8 mouse cellular contexts compared by ENCODE assay signal in the genomic region with DNA sequence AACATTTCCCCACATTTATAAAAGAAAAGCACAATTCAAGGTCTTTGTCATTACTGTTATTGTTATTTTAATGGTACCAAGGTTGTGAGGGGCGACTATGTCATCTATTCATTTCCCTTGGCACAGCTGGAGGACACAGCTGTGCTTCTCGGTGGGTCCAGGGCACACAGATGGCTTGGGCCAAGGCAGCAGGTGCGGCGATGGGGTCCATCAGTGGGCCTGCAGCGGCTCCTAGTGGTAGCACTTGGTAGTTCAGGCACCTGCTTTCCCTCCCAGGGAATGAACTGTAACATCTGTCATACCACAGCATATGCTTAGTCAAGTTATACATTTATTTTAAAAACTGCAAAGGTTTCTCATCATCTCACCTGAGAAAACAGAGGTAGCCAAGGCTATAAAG. TPM values are rescaled to one million over a fixed set of nuclear protein-coding genes. Genes with fewer than 3 reads are reported as not detected.
DNase-seq lines count a peak whose midpoint lies in the region; ATAC-seq and TF ChIP-seq lines count a peak whose summit lies in the region.

No protein-coding gene starts in this region.

- H3K27ac ChIP-seq in intestine, postnatal 0 days (ENCODE audit: low read depth, low read length) = no peak overlapping the region
- H3K27ac ChIP-seq in intestine, embryonic 15.5 days = no peak overlapping the region
- no peak overlapping the region for H3K27ac ChIP-seq in lung, postnatal 0 days (ENCODE audit: low read length)

- H3K4me3 ChIP-seq in intestine, postnatal 0 days (ENCODE audit: low read depth, low read length) = no peak overlapping the region
- no peak overlapping the region for H3K4me3 ChIP-seq in intestine, embryonic 15.5 days (replicated peaks)
- no peak overlapping the region for H3K4me3 ChIP-seq in lung, postnatal 0 days (ENCODE audit: low read depth, low read length)

- TF ChIP-seq EP300 in lung, postnatal 0 days (IDR thresholded peaks at IDR 0.05) = no peak

- H3K9ac ChIP-seq in intestine, postnatal 0 days (ENCODE audit: low read depth, low read length) = no peak overlapping the region
- no peak overlapping the region for H3K9ac ChIP-seq in intestine, embryonic 15.5 days
- H3K9ac ChIP-seq in lung, postnatal 0 days (replicated peaks; ENCODE audit: low read depth) = no peak overlapping the region

- peak; percentile 35 for DNase-seq in cerebellum, adult 8-10 months
- peak; percentile 41 to 77 for DNase-seq in layer of hippocampus, adult 18-20 months (ENCODE audit: low spot score in 2 of 2)
- DNase-seq in lung, postnatal 0 days (ENCODE audit: low spot score) = peak; percentile 45
- peak; percentile 77 for DNase-seq in retina, postnatal 1 day
- no peak for DNase-seq in c-Kit-positive CD71-positive TER-119-positive erythroid progenitor cells, embryonic 14.5 days (ENCODE audit: low spot score)

- 2% methylated on average over 5 of the region's 5 CpGs for WGBS in intestine, postnatal 0 days
- 0% methylated on average over 5 of the region's 5 CpGs for WGBS in intestine, embryonic 15.5 days
- WGBS in lung, postnatal 0 days = 0% methylated on average over 5 of the region's 5 CpGs

- H3K4me2 ChIP-seq in intestine, postnatal 0 days (replicated peaks; ENCODE audit: low read depth) = no peak overlapping the region
- H3K4me2 ChIP-seq in intestine, embryonic 15.5 days (replicated peaks) = no peak overlapping the region
- H3K4me2 ChIP-seq in lung, postnatal 0 days (replicated peaks; ENCODE audit: low read depth, low read length) = no peak overlapping the region

- ATAC-seq in intestine, postnatal 0 days = no peak
- no peak for ATAC-seq in intestine, embryonic 15.5 days
- ATAC-seq in frontal cortex, adult (ENCODE audit: low TSS enrichment) = peak; percentile 41; the same call in 1 of the 2 replicates
- peak; percentile 43 for ATAC-seq in lung, postnatal 0 days

- no peaks in the 10 kb centered on the region for H3K36me3 ChIP-seq in intestine, postnatal 0 days (ENCODE audit: control insufficient read depth, insufficient read depth)
- H3K36me3 ChIP-seq in intestine, embryonic 15.5 days = no peaks in the 10 kb centered on the region
- no peaks in the 10 kb centered on the region for H3K36me3 ChIP-seq in lung, postnatal 0 days (ENCODE audit: insufficient read depth, low read length)

- peak; percentile 90 for TF ChIP-seq CTCF in intestine, postnatal 0 days (IDR thresholded peaks at IDR 0.05; ENCODE audit: low read depth)
- peak; percentile 88 for TF ChIP-seq CTCF in lung, postnatal 0 days (IDR thresholded peaks at IDR 0.05)

- H3K4me1 ChIP-seq in intestine, postnatal 0 days (replicated peaks; ENCODE audit: control insufficient read depth, insufficient read depth, low read length) = no peaks in the 10 kb centered on the region
- 0 out of 2 replicates have a peak, but pooled peaks cover 4% of the 10 kb centered on the region for H3K4me1 ChIP-seq in intestine, embryonic 15.5 days (replicated peaks)
- no peaks in the 10 kb centered on the region for H3K4me1 ChIP-seq in lung, postnatal 0 days (ENCODE audit: insufficient read depth, low read depth, low read length)

- H3K27me3 ChIP-seq in intestine, postnatal 0 days (replicated peaks; ENCODE audit: control insufficient read depth, insufficient read depth, low read length) = 0 out of 2 replicates have a peak, but pooled peaks cover 7% of the 10 kb centered on the region
- peaks cover 36% of the 10 kb centered on the region for H3K27me3 ChIP-seq in intestine, embryonic 15.5 days (replicated peaks)
- H3K27me3 ChIP-seq in lung, postnatal 0 days (replicated peaks; ENCODE audit: insufficient read depth, low read length) = no peaks in the 10 kb centered on the region

- no peaks in the 10 kb centered on the region for H3K9me3 ChIP-seq in intestine, postnatal 0 days (ENCODE audit: control insufficient read depth)
- H3K9me3 ChIP-seq in intestine, embryonic 15.5 days = no peaks in the 10 kb centered on the region
- no peaks in the 10 kb centered on the region for H3K9me3 ChIP-seq in lung, postnatal 0 days (ENCODE audit: low read length)

RNA-seq across cellular contexts. Expression of a gene that starts 7.0 kb away (rescaled TPM):
- polyA plus RNA-seq in intestine, postnatal 0 days (2015; fragmentation: Nextera tagmentation; extraction: Ambion mirVana) = 0.03 TPM in 1 of 2 replicates, not detected in the other
- polyA plus RNA-seq in intestine, embryonic 15.5 days (2015; fragmentation: Nextera tagmentation; extraction: Ambion mirVana) = 0.03 and 0.10 TPM in 2 replicates
- 10 to 100 TPM; 20.0 to 20.1 TPM for total RNA-seq in layer of hippocampus, adult 18-20 months (2021)
- 1.6 and 1.7 TPM in 2 replicates for polyA plus RNA-seq in lung, postnatal 0 days (2015; fragmentation: Nextera tagmentation; extraction: Ambion mirVana)

Comparison
In these comparisons a context has a peak if more than half of its experiments do, and no peak if none do; other contexts are left out.
1. ATAC-seq: peak in frontal cortex, adult (single experiment) and lung, postnatal 0 days (single experiment); none in intestine, postnatal 0 days (single experiment) and intestine, embryonic 15.5 days (single experiment).